Mouse (Mus musculus) forebrain, postnatal 0 days (tissue): ENCODE results near the gene Trpt1. TPM values are rescaled to one million over a fixed set of nuclear protein-coding genes. Genes with fewer than 3 reads are reported as not detected.
A peak's percentile ranks its signal among the peaks of the same experiment; 100 is the strongest.

Experiments
- ATAC-seq: fragments of 200-750 bp; cut with Nextera tagmentation; 2 replicates; pipeline ENCODE4 v1.8.0; 2017; ENCODE audit warnings: mild to moderate bottlenecking, moderate library complexity
- DNase-seq: peaks from one replicate; pipeline ENCODE4 v3.0.0-alpha.2; 2015
- H3K27ac ChIP-seq: fragments of 300-500 bp; sonication (generic); 2 replicates; pipeline ENCODE4 v1.5.1; 2014; ENCODE audit warnings: low read depth, mild to moderate bottlenecking, antibody characterized with exemption, low read length, moderate library complexity, mixed read lengths
- H3K27me3 ChIP-seq: fragments of 300-500 bp; sonication (generic); 2 replicates; pipeline ENCODE4 v1.6.1; 2014; ENCODE audit warnings: mild to moderate bottlenecking, low read length, mixed read lengths; ENCODE audit not compliant: insufficient read depth
- H3K36me3 ChIP-seq: fragments of 300-500 bp; sonication (generic); 2 replicates; pipeline ENCODE4 v1.6.1; 2014; ENCODE audit warnings: mild to moderate bottlenecking, moderate library complexity; ENCODE audit not compliant: insufficient read depth
- H3K4me1 ChIP-seq: fragments of 300-500 bp; sonication (generic); 2 replicates; pipeline ENCODE4 v1.6.1; 2014; ENCODE audit warnings: antibody characterized with exemption; ENCODE audit not compliant: insufficient read depth
- H3K4me2 ChIP-seq: fragments of 300-500 bp; sonication (generic); 2 replicates; pipeline ENCODE4 v1.6.1; 2014; ENCODE audit warnings: low read depth, mild to moderate bottlenecking, moderate library complexity
- H3K4me3 ChIP-seq: fragments of 300-500 bp; sonication (generic); 2 replicates; pipeline ENCODE4 v1.5.1; 2014; ENCODE audit warnings: low read depth, low read length, mixed read lengths
- H3K9ac ChIP-seq: fragments of 300-500 bp; sonication (generic); 2 replicates; pipeline ENCODE4 v1.6.1; 2014; ENCODE audit warnings: mild to moderate bottlenecking
- H3K9me3 ChIP-seq: fragments of 300-500 bp; sonication (generic); 2 replicates; pipeline ENCODE4 v1.6.1; 2016; ENCODE audit warnings: low read length
- CTCF ChIP-seq: sonication (generic); IDR thresholded peaks from 2 replicates; pipeline ENCODE4 v1.5.1; 2016; ENCODE audit warnings: antibody characterized with exemption, control low read depth, low read depth
- WGBS: fragments of 180-500 bp; shearing (Covaris S2); extraction: QIAGEN DNeasy Blood & Tissue Kit; methylation state at CpG from one replicate; pipeline ENCODE4 v1.1.7; 2014; 5-methylcytosine and 5-hydroxymethylcytosine counted together
- polyA plus RNA-seq: library from polyadenylated mRNA; unstranded; fragments of >200 nt; fragmentation: Nextera tagmentation; extraction: Ambion mirVana; gene quantifications from 2 replicates; pipeline ENCODE4 v1.2.1, GENCODE M21; 2015
- total RNA-seq: library from RNA; depleted of rRNA; stranded (reverse); fragments of >200 nt; gene quantifications from 2 replicates; pipeline ENCODE4 v1.2.3, GENCODE M21; 2014

Gene Trpt1
- total and polyA plus RNA-seq, 2 experiments from 2014 or later, result 16.2 to 18.2 TPM

GRCm38 (mm10) chr19:6975537-6976521 is 20.1 kb upstream of the Trpt1 start, which contains the start of gene Plcb3:
Gene Plcb3, minus strand, starts transcription at chr19:6976470.
- Histone ChIP-seq H3K4me1 (peaks cover 9% of the 10 kb centered on the region), H3K4me2 (peak within 1 kb of the TSS; percentile 75), H3K27ac (peak within 1 kb of the TSS; percentile 85), H3K4me3 (peak within 1 kb of the TSS; percentile 82), H3K9me3 (no peaks in the 10 kb centered on the region), H3K36me3 (peaks cover 9% of the 10 kb centered on the region), H3K9ac (peak within 1 kb of the TSS; percentile 80), H3K27me3 (no peaks in the 10 kb centered on the region)
- TF ChIP-seq CTCF, result peak; percentile 63
- DNase-seq (peak; percentile 83), ATAC-seq (peak; percentile 7)
- under 1% methylated on average over 16 of the region's 16 CpGs for WGBS

DNA sequence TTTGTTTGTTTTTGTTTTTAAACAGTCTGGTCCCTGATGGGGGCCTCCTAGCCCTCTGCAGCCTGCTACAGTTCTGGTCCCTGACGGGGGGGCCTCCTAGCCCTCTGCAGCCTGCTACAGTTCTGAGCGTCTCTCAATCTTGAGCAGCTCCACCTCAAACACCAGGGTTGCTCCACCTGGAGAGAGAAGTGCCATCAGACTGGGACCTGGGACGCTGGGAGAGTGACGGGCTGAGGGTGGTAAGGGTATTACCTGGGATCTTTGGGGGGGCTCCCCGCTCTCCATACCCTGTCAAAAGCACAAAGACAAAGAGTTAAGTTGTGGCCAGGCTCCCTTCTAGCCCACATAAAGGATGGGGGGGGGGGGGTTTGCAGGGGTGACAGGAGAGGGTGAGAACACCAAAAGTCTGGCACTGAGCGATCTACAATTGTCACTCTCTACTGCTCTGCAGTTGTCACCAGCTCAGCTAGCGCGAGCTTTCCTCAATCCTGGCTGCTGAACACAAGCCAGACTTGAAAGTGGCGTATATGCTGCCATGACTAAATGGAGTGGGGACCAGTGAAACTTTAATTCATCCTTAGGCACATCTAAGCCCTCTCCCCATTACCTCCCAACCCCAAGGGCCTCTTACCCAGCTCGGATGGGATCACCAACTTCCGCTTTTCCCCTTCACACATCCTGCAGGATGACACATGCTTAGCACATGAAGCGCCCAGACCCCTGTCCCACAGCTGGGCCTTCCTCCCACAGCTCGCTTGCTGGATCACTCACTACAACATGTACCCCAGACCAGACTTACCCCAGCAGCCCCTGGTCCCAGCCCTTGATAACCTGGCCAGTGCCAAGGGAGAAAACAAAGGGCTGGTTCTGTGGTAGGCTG is 17.9 kb upstream of the Trpt1 start:
- DNase-seq, result peak; percentile 18
- Histone ChIP-seq H3K9ac (0 out of 2 replicates have a peak overlapping the region, but pooled peaks have one; percentile 28), H3K4me1 (peaks cover 9% of the 10 kb centered on the region), H3K4me2 (peak overlapping the region; percentile 77; the same call in 1 of the 2 replicates), H3K4me3 (no peak overlapping the region), H3K27me3 (no peaks in the 10 kb centered on the region), H3K9me3 (no peaks in the 10 kb centered on the region), H3K27ac (peak overlapping the region; percentile 21; the same call in 1 of the 2 replicates), H3K36me3 (peaks cover 16% of the 10 kb centered on the region)
- no peak for TF ChIP-seq CTCF
- 69% methylated on average over 13 of the region's 13 CpGs for WGBS
- no peak for ATAC-seq

DNA sequence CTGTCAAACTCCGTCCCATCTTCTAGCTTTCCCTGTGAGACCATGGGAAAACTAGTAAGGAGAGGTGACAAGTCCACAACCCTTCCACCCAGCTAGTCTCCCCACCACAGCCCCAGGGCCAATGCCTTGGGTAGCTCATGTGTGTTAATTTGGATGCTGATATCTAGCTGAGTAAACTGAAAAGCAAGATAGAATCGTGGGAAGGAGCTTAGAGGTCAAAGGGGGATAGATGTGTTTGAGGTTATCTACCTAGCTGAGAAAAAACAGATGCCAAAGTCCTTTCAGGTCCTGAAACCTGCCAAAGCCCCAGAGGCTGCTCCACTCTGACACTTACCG is 17.3 kb upstream of the Trpt1 start:
- TF ChIP-seq CTCF, result no peak
- no peaks in the 10 kb centered on the region for H3K9me3 ChIP-seq
- H3K9ac ChIP-seq, result 0 out of 2 replicates have a peak overlapping the region, but pooled peaks have one; percentile 74
- no peak overlapping the region for H3K4me3 ChIP-seq
- peak overlapping the region; percentile 77 for H3K4me2 ChIP-seq
- H3K27ac ChIP-seq, result peak overlapping the region; percentile 87
- DNase-seq, result no peak
- ATAC-seq, result no peak
- no peaks in the 10 kb centered on the region for H3K27me3 ChIP-seq
- 37% methylated on average over 3 of the region's 3 CpGs for WGBS
- peaks cover 9% of the 10 kb centered on the region for H3K4me1 ChIP-seq
- peaks cover 17% of the 10 kb centered on the region for H3K36me3 ChIP-seq

- peak overlapping the region; percentile 74 for H3K9ac ChIP-seq
- 8% methylated on average over 11 of the region's 11 CpGs for WGBS
- H3K27ac ChIP-seq, result peak overlapping the region; percentile 87
- no peaks in the 10 kb centered on the region for H3K27me3 ChIP-seq
- peak overlapping the region; percentile 55 for H3K4me3 ChIP-seq
- TF ChIP-seq CTCF, result no peak
- no peaks in the 10 kb centered on the region for H3K9me3 ChIP-seq
- H3K36me3 ChIP-seq, result peaks cover 22% of the 10 kb centered on the region
- H3K4me1 ChIP-seq, result peaks cover 9% of the 10 kb centered on the region
- peak; percentile 25 for DNase-seq
- no peak for ATAC-seq
- H3K4me2 ChIP-seq, result peak overlapping the region; percentile 77
These were observed 16.9 kb upstream of the Trpt1 start for GRCm38 (mm10) chr19:6979001-6979479.

GRCm38 (mm10) chr19:6979486-6980380 is 16.2 kb upstream of the Trpt1 start:
- TF ChIP-seq CTCF, result peak; percentile 77
- Histone ChIP-seq H3K27ac (peak overlapping the region; percentile 87), H3K36me3 (peaks cover 23% of the 10 kb centered on the region), H3K4me1 (peaks cover 9% of the 10 kb centered on the region), H3K4me2 (peak overlapping the region; percentile 77), H3K9me3 (no peaks in the 10 kb centered on the region), H3K9ac (peak overlapping the region; percentile 74), H3K4me3 (peak overlapping the region; percentile 55), H3K27me3 (no peaks in the 10 kb centered on the region)
- ATAC-seq, result peak; percentile 84
- peak; percentile 98 for DNase-seq
- 1% methylated on average over 56 of the region's 59 CpGs for WGBS
